Mouse (Mus musculus) ES-E14 (cell line): ENCODE measurements around the gene Tfrc.

Source experiments
- CHD2 ChIP-seq: IDR thresholded peaks from 2 replicates; pipeline ENCODE4 v1.6.1; 2014; ENCODE audit warnings: mild to moderate bottlenecking, low read depth, low read length, inconsistent platforms
- MAFK ChIP-seq: IDR thresholded peaks from 2 replicates; pipeline ENCODE4 v1.6.1; 2014; ENCODE audit warnings: mild to moderate bottlenecking, low read depth, low read length, inconsistent platforms; ENCODE audit not compliant: insufficient read depth
- ZC3H11A ChIP-seq: IDR thresholded peaks from 2 replicates; pipeline ENCODE4 v1.6.1; 2012; ENCODE audit warnings: low read depth, mild to moderate bottlenecking, inconsistent platforms, low read length, borderline replicate concordance

GRCm38 (mm10) chr16:32654071-32654733 is 45.5 kb downstream of the Tfrc start:
- no peak for TF ChIP-seq CHD2
- TF ChIP-seq MAFK: no peak
- TF ChIP-seq ZC3H11A: no peak
